Comparison of ENCODE assay signal across 8 mouse cellular contexts in genomic region chr5:88565148-88566033, GRCm38 (mm10). TPM values are rescaled to one million over a fixed set of nuclear protein-coding genes. Genes with fewer than 3 reads are reported as not detected.
A peak's percentile ranks its signal among the peaks of the same experiment; 100 is the strongest.
DNase-seq lines count a peak whose midpoint lies in the region; ATAC-seq and TF ChIP-seq lines count a peak whose summit lies in the region.

No protein-coding gene starts in this region.

- H3ac ChIP-seq in myocyte (ENCODE audit: control insufficient read depth, insufficient read length): peak overlapping the region; percentile 100

- peak overlapping the region; percentile 78 for H3K9ac ChIP-seq in intestine, postnatal 0 days (ENCODE audit: low read depth, low read length)
- peak overlapping the region; percentile 78 for H3K9ac ChIP-seq in liver, embryonic 11.5 days (ENCODE audit: low read depth, low read length)

- WGBS in intestine, postnatal 0 days: 1% methylated on average over 70 of the region's 119 CpGs
- WGBS in liver, embryonic 11.5 days: under 1% methylated on average over 102 of the region's 119 CpGs

- ATAC-seq in intestine, postnatal 0 days: peak; percentile 66
- peak; percentile 60 for ATAC-seq in liver, embryonic 11.5 days (replicated peaks; ENCODE audit: low FRiP score)

- H3K4me2 ChIP-seq in intestine, postnatal 0 days (replicated peaks; ENCODE audit: low read depth): peak overlapping the region; percentile 81
- H3K4me2 ChIP-seq in liver, embryonic 11.5 days: peak overlapping the region; percentile 87
- H3K4me2 ChIP-seq in myocyte (ENCODE audit: low read depth): peak overlapping the region; percentile 87

- H3K27me3 ChIP-seq in intestine, postnatal 0 days (replicated peaks; ENCODE audit: control insufficient read depth, insufficient read depth, low read length): no peaks in the 10 kb centered on the region
- no peaks in the 10 kb centered on the region for H3K27me3 ChIP-seq in liver, embryonic 11.5 days (replicated peaks; ENCODE audit: control insufficient read depth, insufficient read depth, low read length)
- no peaks in the 10 kb centered on the region for H3K27me3 ChIP-seq in myocyte (ENCODE audit: control insufficient read depth, insufficient read depth, insufficient read length)
- H3K27me3 ChIP-seq in testis, adult 2 months (ENCODE audit: control insufficient read depth, insufficient read depth, low read length): no peaks in the 10 kb centered on the region

- H3K27ac ChIP-seq in intestine, postnatal 0 days (ENCODE audit: low read depth, low read length): peak overlapping the region; percentile 77
- H3K27ac ChIP-seq in liver, embryonic 11.5 days (ENCODE audit: low read depth, low read length): peak overlapping the region; percentile 85
- H3K27ac ChIP-seq in testis, adult 2 months (ENCODE audit: control insufficient read depth, insufficient read depth, low read depth, low read length): peak overlapping the region; percentile 93

- peak; percentile 20 for TF ChIP-seq POLR2A in myocyte (IDR thresholded peaks at IDR 0.05; ENCODE audit: insufficient read length, low read depth)
- TF ChIP-seq POLR2A in testis, adult 2 months (IDR thresholded peaks at IDR 0.05; ENCODE audit: control insufficient read depth, low read depth, low read length): no peak

- 0 out of 2 replicates have a peak, but pooled peaks cover 4% of the 10 kb centered on the region for H3K36me3 ChIP-seq in intestine, postnatal 0 days (ENCODE audit: control insufficient read depth, insufficient read depth)
- no peaks in the 10 kb centered on the region for H3K36me3 ChIP-seq in liver, embryonic 11.5 days (ENCODE audit: control insufficient read depth, insufficient read depth, low read length)
- no peaks in the 10 kb centered on the region for H3K36me3 ChIP-seq in myocyte (ENCODE audit: control insufficient read depth, insufficient read depth)
- H3K36me3 ChIP-seq in testis, adult 2 months (ENCODE audit: control insufficient read depth, insufficient read depth, low read length): no peaks in the 10 kb centered on the region

- no peaks in the 10 kb centered on the region for H3K4me1 ChIP-seq in intestine, postnatal 0 days (replicated peaks; ENCODE audit: control insufficient read depth, insufficient read depth, low read length)
- peaks cover 4% of the 10 kb centered on the region; the same call in 1 of the 2 replicates for H3K4me1 ChIP-seq in liver, embryonic 11.5 days (replicated peaks; ENCODE audit: control insufficient read depth, insufficient read depth, low read length)
- H3K4me1 ChIP-seq in testis, adult 2 months (ENCODE audit: control insufficient read depth, insufficient read depth, low read length): peaks cover 4% of the 10 kb centered on the region

- peak overlapping the region; percentile 88 for H3K4me3 ChIP-seq in intestine, postnatal 0 days (ENCODE audit: low read depth, low read length)
- peak overlapping the region; percentile 90 for H3K4me3 ChIP-seq in liver, embryonic 11.5 days (ENCODE audit: low read depth, low read length)
- peak overlapping the region; percentile 52 for H3K4me3 ChIP-seq in myocyte
- H3K4me3 ChIP-seq in testis, adult 2 months (ENCODE audit: control insufficient read depth, low read depth, low read length): peak overlapping the region; percentile 96

- peak; percentile 33 to 65 for DNase-seq in urinary bladder, adult 18-20 months (ENCODE audit: low spot score in 2 of 2)
- no peak for DNase-seq in urinary bladder, postnatal 10 days (ENCODE audit: low spot score)
- DNase-seq in embryo, embryonic 10.5 days (ENCODE audit: low spot score): peak; percentile 65
- peak; percentile 98 for DNase-seq in heart, adult 11 months
- DNase-seq in liver, embryonic 11.5 days (ENCODE audit: low spot score): peak; percentile 68

- no peaks in the 10 kb centered on the region for H3K9me3 ChIP-seq in intestine, postnatal 0 days (ENCODE audit: control insufficient read depth)
- H3K9me3 ChIP-seq in liver, embryonic 11.5 days (ENCODE audit: control insufficient read depth, low read length): no peaks in the 10 kb centered on the region

- H3K79me2 ChIP-seq in myocyte (ENCODE audit: control insufficient read depth, insufficient read depth): peaks cover 34% of the 10 kb centered on the region

- TF ChIP-seq CTCF in intestine, postnatal 0 days (IDR thresholded peaks at IDR 0.05; ENCODE audit: low read depth): peak; percentile 33; the same call in 1 of the 2 replicates
- TF ChIP-seq CTCF in testis, adult 2 months (IDR thresholded peaks at IDR 0.05; ENCODE audit: control insufficient read depth, insufficient read depth, insufficient replicate concordance, low read depth, low read length): no peak

TF ChIP-seq in myocyte, 11 proteins besides CTCF, POLR2A, EP300 and RAD21:
- TF ChIP-seq MYOD1 (IDR thresholded peaks at IDR 0.05; ENCODE audit: control insufficient read depth in 1 of 3, insufficient read length in 2 of 3, low read depth in 2 of 3) (peak in 1 of 3 experiments; percentile 17), MAX (IDR thresholded peaks at IDR 0.05; ENCODE audit: low read depth) (no peak), REST (IDR thresholded peaks at IDR 0.05; ENCODE audit: insufficient read depth, insufficient read length) (no peak), TCF3 (IDR thresholded peaks at IDR 0.05; ENCODE audit: insufficient read length, low read depth) (no peak), MYOG (IDR thresholded peaks at IDR 0.05; ENCODE audit: control insufficient read depth in 1 of 3, insufficient read depth in 1 of 3, insufficient read length in 2 of 3, low read depth in 2 of 3) (peak in 1 of 3 experiments; percentile 36)

RNA-seq across cellular contexts. Expression of gene Rufy3, which starts 0.6 kb away (rescaled TPM):
- polyA plus RNA-seq in intestine, postnatal 0 days (2015; fragmentation: Nextera tagmentation; extraction: Ambion mirVana): 10.8 and 12.4 TPM in 2 replicates
- 9.1 and 10.7 TPM in 2 replicates for polyA plus RNA-seq in liver, embryonic 11.5 days (2014; fragmentation: Nextera tagmentation; extraction: Ambion mirVana)
- polyA plus RNA-seq in myocyte (2012; fragmentation: generic; extraction: Trizol): 4.9 TPM
- polyA plus RNA-seq in testis, adult 2 months (2012; rRNA removed): 15.5 and 15.8 TPM in 2 replicates

RNA-seq across cellular contexts. Expression of gene Utp3, which starts 11.1 kb away (rescaled TPM):
- 27.8 and 31.1 TPM in 2 replicates for polyA plus RNA-seq in intestine, postnatal 0 days (2015; fragmentation: Nextera tagmentation; extraction: Ambion mirVana)
- 74.5 and 77.7 TPM in 2 replicates for polyA plus RNA-seq in liver, embryonic 11.5 days (2014; fragmentation: Nextera tagmentation; extraction: Ambion mirVana)
- polyA plus RNA-seq in myocyte (2012; fragmentation: generic; extraction: Trizol): 34.5 TPM
- 8.4 and 8.6 TPM in 2 replicates for polyA plus RNA-seq in testis, adult 2 months (2012; rRNA removed)

RNA-seq across cellular contexts. Expression of gene Jchain, which starts 37.7 kb away (rescaled TPM):
- 0.10 TPM in 1 of 2 replicates, not detected in the other for polyA plus RNA-seq in intestine, postnatal 0 days (2015; fragmentation: Nextera tagmentation; extraction: Ambion mirVana)
- polyA plus RNA-seq in liver, embryonic 11.5 days (2014; fragmentation: Nextera tagmentation; extraction: Ambion mirVana): 0.23 TPM in 1 of 2 replicates, not detected in the other
- polyA plus RNA-seq in myocyte (2012; fragmentation: generic; extraction: Trizol): 0.04 TPM
- 0.57 and 0.96 TPM in 2 replicates for polyA plus RNA-seq in testis, adult 2 months (2012; rRNA removed)
